Mouse (Mus musculus): ENCODE data around the gene Ccdc120.
"Not testable (repeated sequence)": the region's sequence is repeated elsewhere in the genome, so short reads cannot be mapped to it uniquely, and the experiment has no call there.

Ccdc120 gene

GRCm38 (mm10) chrX:7753627-7754026 is 2.9 kb upstream of the Ccdc120 start:
- not testable (repeated sequence) for DNase-seq (ENCODE audit: low spot score)

- no peak for DNase-seq (ENCODE audit: low spot score)
Observed at GRCm38 (mm10) chrX:7745429-7745828, 5.3 kb downstream of the Ccdc120 start.

- DNase-seq (ENCODE audit: low spot score): no peak
Observed at GRCm38 (mm10) chrX:7744940-7745339, 5.8 kb downstream of the Ccdc120 start.

- DNase-seq (ENCODE audit: low spot score): no peak
Observed at GRCm38 (mm10) chrX:7743470-7743869, 7.2 kb downstream of the Ccdc120 start.

GRCm38 (mm10) chrX:7741103-7741502 is 9.6 kb downstream of the Ccdc120 start:
- no peak for DNase-seq (ENCODE audit: low spot score)

GRCm38 (mm10) chrX:7740082-7740819 is 10.5 kb downstream of the Ccdc120 start:
- peak; percentile 38 for DNase-seq (ENCODE audit: low spot score)

GRCm38 (mm10) chrX:7739336-7740081 is 11.2 kb downstream of the Ccdc120 start:
- peak; percentile 60 for DNase-seq (ENCODE audit: low spot score)

- DNase-seq (ENCODE audit: low spot score): peak; percentile 33
Observed at GRCm38 (mm10) chrX:7733571-7734156, 17.0 kb downstream of the Ccdc120 start.

GRCm38 (mm10) chrX:7728922-7729265 is 21.8 kb downstream of the Ccdc120 start:
- peak; percentile 33 for DNase-seq (ENCODE audit: low spot score)

GRCm38 (mm10) chrX:7728215-7728921 is 22.3 kb downstream of the Ccdc120 start, which contains the start of gene Praf2:
Gene Praf2, plus strand, starts transcription at chrX:7728439.
- peak; percentile 83 for DNase-seq (ENCODE audit: low spot score)

GRCm38 (mm10) chrX:7727176-7727575 is 23.5 kb downstream of the Ccdc120 start:
- no peak for DNase-seq (ENCODE audit: low spot score)

- no peak for DNase-seq (ENCODE audit: low spot score)
Observed at GRCm38 (mm10) chrX:7725841-7726240, 24.9 kb downstream of the Ccdc120 start.

- DNase-seq (ENCODE audit: low spot score): no peak
Observed at GRCm38 (mm10) chrX:7724135-7724534, 26.6 kb downstream of the Ccdc120 start.

GRCm38 (mm10) chrX:7722691-7723090 is 28.0 kb downstream of the Ccdc120 start:
- no peak for DNase-seq (ENCODE audit: low spot score)

GRCm38 (mm10) chrX:7722282-7722611 is 28.5 kb downstream of the Ccdc120 start:
- DNase-seq (ENCODE audit: low spot score): no peak

- DNase-seq (ENCODE audit: low spot score): peak; percentile 84
Observed at GRCm38 (mm10) chrX:7721514-7722281, 29.0 kb downstream of the Ccdc120 start, which contains the start of gene Gm45208. Gene Gm45208, plus strand, starts transcription at chrX:7722245.

- DNase-seq (ENCODE audit: low spot score): not testable (repeated sequence)
Observed at GRCm38 (mm10) chrX:7716058-7716457, 34.6 kb downstream of the Ccdc120 start.

GRCm38 (mm10) chrX:7714135-7714899 is 36.4 kb downstream of the Ccdc120 start, which contains the start of gene Wdr45:
Gene Wdr45, plus strand, starts transcription at chrX:7714333.
- peak; percentile 92 for DNase-seq (ENCODE audit: low spot score)

- not testable (repeated sequence) for DNase-seq (ENCODE audit: low spot score)
Observed at GRCm38 (mm10) chrX:7713764-7714134, 37.0 kb downstream of the Ccdc120 start.

- peak; percentile 84 for DNase-seq (ENCODE audit: low spot score)
Observed at GRCm38 (mm10) chrX:7696954-7697381, 53.7 kb downstream of the Ccdc120 start, which contains the start of gene Gpkow. Gene Gpkow, plus strand, starts transcription at chrX:7697131.

GRCm38 (mm10) chrX:7696520-7696919 is 54.2 kb downstream of the Ccdc120 start:
- no peak for DNase-seq (ENCODE audit: low spot score)
